Mouse (Mus musculus) liver, embryonic 11.5 days (tissue): Measurements from ENCODE around the gene Il25. TPM values are rescaled to one million over a fixed set of nuclear protein-coding genes. Genes with fewer than 3 reads are reported as not detected.
"Not testable (repeated sequence)": the region's sequence is repeated elsewhere in the genome, so short reads cannot be mapped to it uniquely, and the experiment has no call there.

Source experiments
- ATAC-seq: fragments of 200-750 bp; cut with Nextera tagmentation; replicated peaks from 2 replicates; pipeline ENCODE4 v1.8.0; 2017; ENCODE audit warnings: moderate number of reproducible peaks, mild to moderate bottlenecking, moderate TSS enrichment, moderate library complexity; ENCODE audit not compliant: low FRiP score
- DNase-seq: peaks from one replicate; pipeline ENCODE4 v3.0.0-alpha.2; 2017; ENCODE audit warnings: low spot score
- H3K27ac ChIP-seq: fragments of 300-500 bp; sonication (generic); 2 replicates; pipeline ENCODE4 v1.5.1; 2014; ENCODE audit warnings: mild to moderate bottlenecking, low read depth, low read length, control low read depth
- H3K27me3 ChIP-seq: fragments of 300-500 bp; sonication (generic); replicated peaks from 2 replicates; pipeline ENCODE4 v1.6.1; 2014; ENCODE audit warnings: low read length, mixed read lengths; ENCODE audit not compliant: control insufficient read depth, insufficient read depth
- H3K36me3 ChIP-seq: fragments of 300-500 bp; sonication (generic); 2 replicates; pipeline ENCODE4 v1.6.1; 2014; ENCODE audit warnings: mild to moderate bottlenecking, low read length, moderate library complexity, mixed read lengths; ENCODE audit not compliant: control insufficient read depth, insufficient read depth
- H3K4me1 ChIP-seq: fragments of 300-500 bp; sonication (generic); replicated peaks from 2 replicates; pipeline ENCODE4 v1.6.1; 2014; ENCODE audit warnings: low read length, mixed read lengths; ENCODE audit not compliant: control insufficient read depth, insufficient read depth
- H3K4me2 ChIP-seq: fragments of 300-500 bp; sonication (generic); 2 replicates; pipeline ENCODE4 v1.6.1; 2014; ENCODE audit warnings: mild to moderate bottlenecking, control low read depth, moderate library complexity
- H3K4me3 ChIP-seq: fragments of 300-500 bp; sonication (generic); 2 replicates; pipeline ENCODE4 v1.5.1; 2014; ENCODE audit warnings: low read depth, low read length, control low read depth
- H3K9ac ChIP-seq: fragments of 300-500 bp; sonication (generic); 2 replicates; pipeline ENCODE4 v1.6.1; 2014; ENCODE audit warnings: low read depth, low read length, control low read depth
- H3K9me3 ChIP-seq: fragments of 300-500 bp; sonication (generic); 2 replicates; pipeline ENCODE4 v1.6.1; 2016; ENCODE audit warnings: low read length, inconsistent platforms, mixed read lengths; ENCODE audit not compliant: control insufficient read depth
- WGBS: fragments of 180-500 bp; shearing (Covaris S2); extraction: QIAGEN DNeasy Blood & Tissue Kit; methylation state at CpG from one replicate; pipeline ENCODE4 v1.1.7; 2014; 5-methylcytosine and 5-hydroxymethylcytosine counted together
- polyA plus RNA-seq: library from polyadenylated mRNA; unstranded; fragments of >200 nt; fragmentation: Nextera tagmentation; extraction: Ambion mirVana; gene quantifications from 2 replicates; pipeline ENCODE4 v1.2.1, GENCODE M21; 2014

Il25 gene
- polyA plus RNA-seq, 1 experiment from 2014 or later = not detected

DNA sequence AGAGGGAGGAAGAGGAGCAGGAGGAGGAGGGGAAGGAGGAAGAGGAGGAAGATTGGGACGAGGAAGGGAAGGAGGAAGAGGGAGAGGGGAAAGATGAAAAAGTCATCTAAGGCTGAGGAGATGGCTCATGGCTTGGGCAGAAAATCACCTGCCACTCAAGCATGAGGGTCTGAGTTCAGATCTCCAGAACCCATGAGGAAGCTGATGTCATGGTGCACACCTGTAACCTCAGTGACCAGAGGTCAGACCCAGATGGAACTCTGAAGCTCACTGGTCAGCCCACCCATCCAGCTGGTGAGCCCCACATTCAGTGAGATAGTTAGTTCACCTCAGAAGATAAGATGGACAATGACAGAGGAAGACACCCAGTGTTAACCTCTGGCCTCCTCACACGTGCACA lies 12.4 kb downstream of the Il25 start:
- no peak overlapping the region for H3K27ac ChIP-seq
- H3K4me1 ChIP-seq = no peaks in the 10 kb centered on the region
- no peak overlapping the region for H3K9ac ChIP-seq
- no peak overlapping the region for H3K4me2 ChIP-seq
- no peak for ATAC-seq
- no peaks in the 10 kb centered on the region for H3K36me3 ChIP-seq
- no peak overlapping the region for H3K4me3 ChIP-seq
- WGBS = 54% methylated on average over 2 of the region's 2 CpGs
- 0 out of 2 replicates have a peak, but pooled peaks cover 2% of the 10 kb centered on the region for H3K27me3 ChIP-seq
- DNase-seq = no peak
- no peaks in the 10 kb centered on the region for H3K9me3 ChIP-seq

- Histone ChIP-seq H3K4me3 (no peak overlapping the region), H3K4me2 (no peak overlapping the region), H3K27me3 (0 out of 2 replicates have a peak, but pooled peaks cover 6% of the 10 kb centered on the region), H3K9ac (no peak overlapping the region), H3K9me3 (no peaks in the 10 kb centered on the region), H3K27ac (no peak overlapping the region), H3K4me1 (no peaks in the 10 kb centered on the region), H3K36me3 (no peaks in the 10 kb centered on the region)
- DNase-seq (no peak), ATAC-seq (no peak)
- 74% methylated on average over 19 of the region's 19 CpGs for WGBS
These were observed 13.6 kb downstream of the Il25 start for GRCm38 (mm10) chr14:54945975-54946704.

- not testable (repeated sequence) for H3K27ac ChIP-seq, ATAC-seq, H3K4me2 ChIP-seq, H3K9me3 ChIP-seq, H3K4me1 ChIP-seq, H3K9ac ChIP-seq, H3K4me3 ChIP-seq, H3K27me3 ChIP-seq, DNase-seq, H3K36me3 ChIP-seq
- 85% methylated on average over 6 of the region's 11 CpGs for WGBS
These were observed 14.5 kb downstream of the Il25 start for GRCm38 (mm10) chr14:54947008-54947407.

DNA sequence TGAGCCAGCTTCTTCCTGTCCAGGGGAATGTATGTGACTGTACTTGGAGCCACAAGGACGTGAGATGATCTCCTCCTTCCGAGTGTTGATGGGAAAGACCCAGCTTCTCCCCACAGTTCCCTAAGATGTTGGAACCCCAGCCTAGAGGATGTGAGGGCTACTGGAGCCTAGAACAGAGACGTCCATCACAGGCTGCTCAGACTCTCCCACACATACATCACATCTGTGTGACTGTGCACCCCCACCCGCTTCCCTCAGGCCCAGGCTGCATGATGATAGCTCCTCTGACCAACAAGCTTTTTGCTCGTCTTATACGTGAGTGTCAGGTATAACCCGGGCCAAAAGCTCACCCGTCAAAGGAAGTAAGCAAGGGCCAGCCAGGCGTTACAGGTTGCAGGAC lies 16.3 kb downstream of the Il25 start:
- ATAC-seq = no peak
- no peak overlapping the region for H3K4me2 ChIP-seq
- H3K27ac ChIP-seq = no peak overlapping the region
- H3K4me3 ChIP-seq = no peak overlapping the region
- peaks cover 9% of the 10 kb centered on the region; the same call in 1 of the 2 replicates for H3K27me3 ChIP-seq
- H3K4me1 ChIP-seq = no peaks in the 10 kb centered on the region
- H3K9ac ChIP-seq = no peak overlapping the region
- no peak for DNase-seq
- H3K36me3 ChIP-seq = no peaks in the 10 kb centered on the region
- no peaks in the 10 kb centered on the region for H3K9me3 ChIP-seq
- 80% methylated on average over 9 of the region's 9 CpGs for WGBS

DNA sequence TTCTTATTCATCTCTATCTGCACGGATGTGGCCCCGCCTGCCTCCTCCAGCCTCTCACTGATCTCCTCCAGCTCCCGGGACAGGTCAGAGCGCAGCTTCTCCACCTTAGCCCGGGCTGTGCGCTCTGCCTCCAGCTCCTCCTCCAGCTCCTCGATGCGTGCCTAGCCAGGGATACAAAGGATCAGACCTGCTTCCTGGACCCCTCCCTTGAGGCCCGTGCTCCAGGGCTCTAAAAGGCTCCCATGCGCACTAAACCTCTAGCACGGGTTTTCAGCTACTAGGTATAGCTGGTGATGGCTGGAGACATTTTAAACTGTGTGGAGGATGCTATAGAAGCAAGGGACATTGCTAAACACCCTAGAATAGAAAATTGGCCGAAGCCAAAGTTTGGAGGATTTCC lies 18.0 kb downstream of the Il25 start:
- no peak overlapping the region for H3K9ac ChIP-seq
- DNase-seq = no peak
- WGBS = 52% methylated on average over 12 of the region's 12 CpGs
- no peaks in the 10 kb centered on the region for H3K36me3 ChIP-seq
- H3K27me3 ChIP-seq = peaks cover 9% of the 10 kb centered on the region; the same call in 1 of the 2 replicates
- no peak overlapping the region for H3K27ac ChIP-seq
- H3K9me3 ChIP-seq = no peaks in the 10 kb centered on the region
- no peak for ATAC-seq
- no peak overlapping the region for H3K4me3 ChIP-seq
- H3K4me2 ChIP-seq = no peak overlapping the region
- no peaks in the 10 kb centered on the region for H3K4me1 ChIP-seq

- ATAC-seq = no peak
- H3K9me3 ChIP-seq = no peaks in the 10 kb centered on the region
- DNase-seq = no peak
- H3K27me3 ChIP-seq = peaks cover 9% of the 10 kb centered on the region; the same call in 1 of the 2 replicates
- H3K9ac ChIP-seq = no peak overlapping the region
- H3K4me1 ChIP-seq = no peaks in the 10 kb centered on the region
- H3K36me3 ChIP-seq = no peaks in the 10 kb centered on the region
- 82% methylated on average over 6 of the region's 6 CpGs for WGBS
- H3K4me3 ChIP-seq = no peak overlapping the region
- H3K27ac ChIP-seq = no peak overlapping the region
- no peak overlapping the region for H3K4me2 ChIP-seq
These were observed 19.1 kb downstream of the Il25 start for GRCm38 (mm10) chr14:54951587-54951986.

GRCm38 (mm10) chr14:54953664-54954206 lies 21.2 kb downstream of the Il25 start:
- Histone ChIP-seq H3K36me3 (no peaks in the 10 kb centered on the region), H3K27ac (no peak overlapping the region), H3K9me3 (no peaks in the 10 kb centered on the region), H3K4me1 (no peaks in the 10 kb centered on the region), H3K27me3 (peaks cover 9% of the 10 kb centered on the region; the same call in 1 of the 2 replicates), H3K4me2 (no peak overlapping the region), H3K4me3 (no peak overlapping the region), H3K9ac (no peak overlapping the region)
- WGBS = 86% methylated on average over 8 of the region's 8 CpGs
- DNase-seq (no peak), ATAC-seq (no peak)

- 71% methylated on average over 3 of the region's 3 CpGs for WGBS
- Histone ChIP-seq H3K4me1 (no peaks in the 10 kb centered on the region), H3K36me3 (no peaks in the 10 kb centered on the region), H3K4me2 (no peak overlapping the region), H3K9ac (no peak overlapping the region), H3K27me3 (peaks cover 9% of the 10 kb centered on the region; the same call in 1 of the 2 replicates), H3K9me3 (no peaks in the 10 kb centered on the region), H3K4me3 (no peak overlapping the region), H3K27ac (no peak overlapping the region)
- no peak for DNase-seq
- no peak for ATAC-seq
These were observed 22.0 kb downstream of the Il25 start for GRCm38 (mm10) chr14:54954474-54954873.

DNA sequence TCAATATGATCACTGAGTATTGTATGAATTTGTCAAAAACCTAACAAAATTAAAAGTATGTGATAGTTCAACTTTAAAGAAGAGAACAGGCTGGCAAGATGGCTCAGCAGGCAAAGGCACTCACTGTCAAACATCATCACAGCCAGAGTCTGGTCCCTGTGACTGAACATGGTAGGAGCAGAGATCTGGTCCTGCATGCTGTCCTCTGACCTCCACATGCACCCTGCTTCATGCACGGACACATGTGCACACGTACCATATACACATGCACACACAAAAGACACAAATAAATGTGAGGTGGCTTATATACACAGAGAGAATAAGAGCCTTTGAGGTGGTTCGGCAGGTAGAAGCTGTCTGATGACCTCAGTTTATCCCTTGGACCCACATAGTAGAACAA lies 23.0 kb downstream of the Il25 start:
- Histone ChIP-seq H3K9me3 (no peaks in the 10 kb centered on the region), H3K4me2 (no peak overlapping the region), H3K4me3 (no peak overlapping the region), H3K9ac (no peak overlapping the region), H3K27ac (no peak overlapping the region), H3K4me1 (no peaks in the 10 kb centered on the region), H3K27me3 (peaks cover 4% of the 10 kb centered on the region; the same call in 1 of the 2 replicates), H3K36me3 (no peaks in the 10 kb centered on the region)
- ATAC-seq (no peak), DNase-seq (no peak)
- WGBS = 74% methylated on average over 3 of the region's 3 CpGs
